Mouse (Mus musculus): ENCODE results near the gene Sco1. TPM values are rescaled to one million over a fixed set of nuclear protein-coding genes. Genes with fewer than 3 reads are reported as not detected.
"Not testable (repeated sequence)": the region's sequence is repeated elsewhere in the genome, so short reads cannot be mapped to it uniquely, and the experiment has no call there.

The Sco1 gene
- total RNA-seq, 2 experiments from 2014 or later, result 2.7 to 4.0 TPM

GRCm38 (mm10) chr11:67082188-67082587 lies 29.7 kb downstream of the Sco1 start:
- no peak for ATAC-seq (replicated peaks; ENCODE audit: low FRiP score, poor library complexity, severe bottlenecking)

DNA sequence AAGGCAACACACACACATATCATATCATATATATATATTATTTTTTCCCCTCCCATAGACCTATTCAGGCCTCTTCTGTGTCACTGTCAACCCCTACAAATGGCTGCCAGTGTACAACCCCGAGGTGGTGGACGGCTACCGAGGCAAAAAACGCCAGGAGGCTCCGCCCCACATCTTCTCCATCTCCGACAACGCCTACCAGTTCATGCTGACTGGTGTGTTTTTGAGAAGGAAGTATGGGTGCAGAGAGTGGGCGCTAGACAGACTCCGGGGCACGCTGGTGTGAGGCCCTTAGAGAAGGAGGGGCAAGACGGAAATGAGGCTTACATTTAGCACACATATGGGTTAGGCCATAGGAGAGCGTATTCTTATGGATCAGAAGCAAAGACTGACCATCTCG lies 30.3 kb downstream of the Sco1 start:
- no peak for ATAC-seq (replicated peaks; ENCODE audit: low FRiP score, poor library complexity, severe bottlenecking)

GRCm38 (mm10) chr11:67083239-67083638 lies 30.8 kb downstream of the Sco1 start:
- no peak for ATAC-seq (replicated peaks; ENCODE audit: low FRiP score, poor library complexity, severe bottlenecking)

DNA sequence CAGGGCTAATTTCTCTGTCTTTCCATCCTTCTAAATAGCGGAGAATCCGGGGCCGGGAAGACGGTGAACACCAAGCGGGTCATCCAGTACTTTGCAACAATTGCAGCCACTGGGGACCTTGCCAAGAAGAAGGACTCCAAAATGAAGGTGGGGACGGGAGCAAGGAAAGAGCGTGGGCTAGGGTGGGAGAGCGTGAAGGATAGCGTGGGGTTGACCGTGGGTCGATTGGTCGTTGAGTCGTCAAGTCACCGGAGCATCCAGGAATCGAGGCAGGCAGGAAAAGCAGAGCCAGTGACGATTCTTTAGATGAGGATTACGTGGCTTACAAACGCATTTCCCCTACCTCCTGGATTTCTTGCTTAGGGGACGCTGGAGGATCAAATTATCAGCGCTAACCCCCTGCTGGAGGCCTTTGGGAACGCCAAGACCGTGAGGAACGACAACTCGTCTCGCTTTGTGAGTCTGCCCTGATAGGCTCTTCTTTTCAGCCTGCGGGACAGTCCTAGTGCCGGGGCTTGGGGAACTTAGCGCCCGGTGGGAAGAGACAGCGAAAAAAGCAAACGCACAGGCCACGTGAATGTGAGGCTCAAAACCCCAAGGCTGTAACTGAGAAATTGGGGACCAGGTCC lies 31.4 kb downstream of the Sco1 start:
- ATAC-seq (replicated peaks; ENCODE audit: low FRiP score, poor library complexity, severe bottlenecking), result no peak

DNA sequence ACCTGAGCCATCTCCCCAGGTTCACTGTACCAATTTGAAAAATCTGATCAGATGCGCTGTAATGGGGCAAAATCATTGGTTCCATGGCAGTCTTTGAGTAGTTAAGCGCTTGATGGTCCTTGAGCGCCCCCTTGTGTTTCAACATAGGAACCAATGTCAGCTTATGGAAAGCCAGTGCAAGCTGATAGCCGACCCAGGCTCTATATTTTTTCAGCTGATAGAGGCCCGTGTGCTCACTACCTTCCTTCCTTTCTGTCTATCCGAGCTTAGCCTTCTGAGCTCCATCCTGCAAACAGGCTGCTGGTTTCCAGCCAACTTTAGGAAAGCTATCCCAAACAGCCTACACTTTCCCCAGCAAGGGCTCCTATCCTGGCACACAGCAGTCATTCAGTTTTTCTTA lies 33.0 kb downstream of the Sco1 start:
- peak; percentile 70 for ATAC-seq (replicated peaks; ENCODE audit: low FRiP score, poor library complexity, severe bottlenecking)

GRCm38 (mm10) chr11:67086467-67087164 lies 34.1 kb downstream of the Sco1 start:
- no peak for ATAC-seq (replicated peaks; ENCODE audit: low FRiP score, poor library complexity, severe bottlenecking)

DNA sequence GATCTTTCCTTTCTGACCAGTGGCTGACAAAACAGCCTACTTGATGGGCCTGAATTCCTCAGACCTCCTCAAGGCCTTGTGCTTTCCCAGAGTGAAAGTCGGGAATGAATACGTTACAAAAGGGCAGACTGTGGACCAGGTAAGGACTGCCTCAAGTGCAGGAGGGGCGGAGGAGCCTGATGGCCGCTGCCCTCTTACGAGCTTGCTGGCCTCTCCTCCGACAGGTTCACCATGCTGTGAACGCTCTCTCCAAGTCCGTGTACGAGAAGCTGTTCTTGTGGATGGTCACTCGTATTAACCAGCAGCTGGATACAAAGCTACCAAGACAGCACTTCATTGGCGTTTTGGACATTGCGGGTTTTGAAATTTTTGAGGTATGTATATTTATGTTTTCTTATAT lies 34.8 kb downstream of the Sco1 start:
- ATAC-seq (replicated peaks; ENCODE audit: low FRiP score, poor library complexity, severe bottlenecking), result no peak

DNA sequence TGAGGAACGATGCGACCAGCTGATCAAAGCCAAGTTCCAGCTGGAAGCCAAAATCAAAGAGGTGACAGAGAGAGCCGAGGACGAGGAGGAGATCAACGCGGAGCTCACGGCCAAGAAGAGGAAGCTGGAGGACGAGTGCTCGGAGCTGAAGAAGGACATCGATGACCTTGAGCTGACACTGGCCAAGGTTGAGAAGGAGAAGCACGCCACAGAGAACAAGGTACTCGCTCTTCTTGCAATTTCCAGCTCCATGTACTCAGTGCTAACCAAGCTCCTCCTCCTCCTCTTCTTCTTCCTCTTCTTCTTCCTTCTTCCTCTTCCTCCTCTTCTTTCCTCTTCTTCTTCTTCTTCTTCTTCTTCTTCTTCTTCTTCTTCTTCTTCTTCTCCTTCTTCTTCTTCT lies 39.9 kb downstream of the Sco1 start:
- not testable (repeated sequence) for ATAC-seq (replicated peaks; ENCODE audit: low FRiP score, poor library complexity, severe bottlenecking)

- no peak for ATAC-seq (replicated peaks; ENCODE audit: low FRiP score, poor library complexity, severe bottlenecking)
Measured at GRCm38 (mm10) chr11:67093201-67093600, 40.7 kb downstream of the Sco1 start.

- ATAC-seq (replicated peaks; ENCODE audit: low FRiP score, poor library complexity, severe bottlenecking), result no peak
Measured at GRCm38 (mm10) chr11:67093652-67094051, 41.2 kb downstream of the Sco1 start.

DNA sequence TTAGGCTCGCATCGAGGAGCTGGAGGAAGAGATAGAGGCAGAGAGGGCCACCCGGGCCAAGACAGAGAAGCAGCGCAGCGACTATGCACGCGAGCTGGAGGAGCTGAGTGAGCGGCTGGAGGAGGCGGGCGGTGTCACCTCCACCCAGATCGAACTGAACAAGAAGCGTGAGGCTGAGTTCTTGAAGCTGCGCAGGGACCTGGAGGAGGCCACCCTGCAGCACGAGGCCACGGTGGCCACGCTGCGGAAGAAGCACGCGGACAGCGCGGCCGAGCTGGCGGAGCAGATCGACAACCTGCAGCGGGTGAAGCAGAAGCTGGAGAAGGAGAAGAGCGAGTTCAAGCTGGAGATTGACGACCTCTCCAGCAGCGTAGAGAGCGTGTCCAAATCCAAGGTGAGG lies 42.0 kb downstream of the Sco1 start:
- no peak for ATAC-seq (replicated peaks; ENCODE audit: low FRiP score, poor library complexity, severe bottlenecking)

- no peak for ATAC-seq (replicated peaks; ENCODE audit: low FRiP score, poor library complexity, severe bottlenecking)
Measured at GRCm38 (mm10) chr11:67097709-67098108, 45.2 kb downstream of the Sco1 start.

- no peak for ATAC-seq (replicated peaks; ENCODE audit: low FRiP score, poor library complexity, severe bottlenecking)
Measured at GRCm38 (mm10) chr11:67098427-67098826, 46.0 kb downstream of the Sco1 start.

DNA sequence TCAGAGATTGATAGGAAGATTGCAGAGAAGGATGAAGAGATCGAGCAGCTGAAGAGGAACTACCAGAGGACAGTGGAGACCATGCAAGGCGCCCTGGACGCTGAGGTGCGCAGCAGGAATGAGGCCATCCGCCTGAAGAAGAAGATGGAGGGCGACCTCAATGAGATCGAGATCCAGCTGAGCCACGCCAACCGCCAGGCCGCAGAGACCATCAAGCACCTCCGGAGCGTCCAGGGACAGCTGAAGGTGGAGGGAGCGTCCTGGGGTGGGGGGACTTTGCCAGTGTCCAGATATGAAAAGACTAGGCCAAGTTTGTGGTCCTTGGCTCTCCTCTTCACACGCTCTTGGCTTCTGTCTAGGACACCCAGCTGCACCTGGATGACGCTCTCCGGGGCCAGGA lies 46.8 kb downstream of the Sco1 start:
- no peak for ATAC-seq (replicated peaks; ENCODE audit: low FRiP score, poor library complexity, severe bottlenecking)

DNA sequence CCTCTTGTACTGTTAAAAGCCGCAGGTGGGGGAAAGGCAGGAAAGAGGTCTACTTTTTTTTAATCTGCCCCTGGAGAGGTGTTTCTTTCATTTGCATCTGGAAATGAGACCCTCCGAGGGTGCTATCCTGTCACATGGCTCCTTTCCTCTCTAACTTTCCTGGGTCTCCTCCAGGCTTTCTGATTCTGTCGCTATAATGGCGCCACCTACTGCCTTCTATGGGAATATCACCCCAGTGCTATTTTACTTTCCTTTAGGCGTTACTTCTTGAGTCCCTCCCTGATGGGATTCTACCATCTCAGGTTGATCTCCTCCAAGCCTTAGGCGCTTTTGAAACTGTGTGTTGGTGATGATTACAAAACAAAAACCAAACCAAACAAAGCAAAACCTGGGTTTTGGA lies 47.7 kb downstream of the Sco1 start:
- peak; percentile 60; the same call in 1 of the 2 replicates for ATAC-seq (replicated peaks; ENCODE audit: low FRiP score, poor library complexity, severe bottlenecking)

DNA sequence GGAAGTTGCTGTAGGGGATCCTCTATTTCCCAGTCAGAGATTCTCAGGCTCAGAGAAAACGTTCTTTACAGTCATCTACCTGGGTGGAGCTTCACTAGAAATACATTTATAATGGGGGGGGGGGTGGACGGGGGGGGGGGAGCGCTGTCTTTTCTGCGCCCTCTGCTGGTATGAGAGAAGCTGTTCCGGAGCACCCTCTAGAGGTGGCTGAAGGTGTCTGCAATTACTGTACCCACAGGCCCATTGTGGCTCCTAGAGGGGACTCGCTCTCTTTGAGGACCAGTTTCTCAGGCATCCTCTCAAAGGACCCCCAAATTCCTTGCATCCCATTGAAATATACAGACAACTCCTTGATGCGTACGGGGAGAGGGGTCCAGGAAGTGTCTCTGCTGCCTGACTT lies 49.2 kb downstream of the Sco1 start:
- ATAC-seq (replicated peaks; ENCODE audit: low FRiP score, poor library complexity, severe bottlenecking), result no peak

GRCm38 (mm10) chr11:67103256-67103655 lies 50.8 kb downstream of the Sco1 start:
- ATAC-seq (replicated peaks; ENCODE audit: low FRiP score, poor library complexity, severe bottlenecking), result no peak

- no peak for ATAC-seq (replicated peaks; ENCODE audit: low FRiP score, poor library complexity, severe bottlenecking)
Measured at GRCm38 (mm10) chr11:67104242-67104641, 51.8 kb downstream of the Sco1 start.

GRCm38 (mm10) chr11:67104714-67105113 lies 52.2 kb downstream of the Sco1 start:
- no peak for ATAC-seq (replicated peaks; ENCODE audit: low FRiP score, poor library complexity, severe bottlenecking)

DNA sequence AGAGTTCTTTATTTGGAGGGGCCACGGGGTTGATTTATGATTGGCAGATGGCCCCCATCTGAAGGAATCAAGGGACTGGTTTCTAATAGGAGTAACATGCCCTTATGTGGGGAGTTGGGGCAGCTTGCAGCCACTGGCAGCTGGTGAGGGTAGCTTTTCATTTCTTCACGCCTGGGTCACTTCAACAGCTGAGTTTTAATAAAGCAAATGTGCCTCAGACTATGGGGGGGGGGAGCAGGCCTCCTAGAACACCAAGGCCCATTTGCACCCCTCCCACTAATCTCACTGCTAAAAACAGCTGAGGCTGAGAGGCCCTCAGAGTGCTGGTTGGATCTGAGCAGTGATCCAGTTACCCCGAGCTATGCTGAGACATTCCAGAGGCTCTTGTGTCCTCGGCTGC lies 53.2 kb downstream of the Sco1 start:
- ATAC-seq (replicated peaks; ENCODE audit: low FRiP score, poor library complexity, severe bottlenecking), result no peak

DNA sequence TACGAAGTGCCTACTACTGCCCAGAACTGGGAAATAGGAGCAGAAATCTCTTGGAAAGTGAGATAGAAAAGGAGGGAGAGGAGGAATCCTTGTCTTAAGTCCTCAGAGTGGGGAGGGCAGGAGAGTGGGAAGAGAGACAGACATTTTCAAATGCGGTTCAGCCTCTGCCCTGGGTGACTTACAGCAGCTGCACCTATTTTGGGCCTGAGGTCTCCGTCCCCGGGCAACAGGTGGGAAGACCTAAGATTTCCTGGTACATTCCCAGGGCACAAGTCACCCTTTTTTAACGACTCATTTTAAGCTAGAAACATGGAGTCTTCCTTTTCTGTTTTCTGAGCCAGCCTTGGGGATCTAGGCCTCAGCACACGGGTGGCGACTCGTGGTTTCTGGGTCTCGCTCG lies 54.5 kb downstream of the Sco1 start:
- ATAC-seq (replicated peaks; ENCODE audit: low FRiP score, poor library complexity, severe bottlenecking), result no peak

Measured in erythroblast, adult 5-6 weeks (primary cell).